Mouse (Mus musculus): ENCODE measurements around the gene Pomgnt2. TPM values are rescaled to one million over a fixed set of nuclear protein-coding genes. Genes with fewer than 3 reads are reported as not detected.
A peak's percentile ranks its signal among the peaks of the same experiment; 100 is the strongest.

Pomgnt2 gene
- polyA plus RNA-seq, 1 experiment from 2014 or later: 15.8 TPM

- Histone ChIP-seq H3K9ac (ENCODE audit: low read depth, low read length) (peak overlapping the region; percentile 21; the same call in 1 of the 2 replicates), H3K4me3 (ENCODE audit: low read depth, low read length) (no peak overlapping the region), H3K36me3 (ENCODE audit: control insufficient read depth, insufficient read depth, low read length) (peaks cover 12% of the 10 kb centered on the region; the same call in 1 of the 2 replicates), H3K4me2 (ENCODE audit: low read depth, low read length) (no peak overlapping the region), H3K27me3 (replicated peaks; ENCODE audit: control insufficient read depth, insufficient read depth, low read length) (no peaks in the 10 kb centered on the region), H3K9me3 (ENCODE audit: control insufficient read depth, low read length) (no peaks in the 10 kb centered on the region), H3K27ac (replicated peaks; ENCODE audit: low read depth, low read length) (no peak overlapping the region), H3K4me1 (ENCODE audit: control insufficient read depth, insufficient read depth, low read length) (no peaks in the 10 kb centered on the region)
- 64% methylated on average over 15 of the region's 15 CpGs for WGBS
- ATAC-seq (ENCODE audit: low read depth) (peak; percentile 50; the same call in 1 of the 2 replicates), DNase-seq (ENCODE audit: low spot score) (peak; percentile 67)
Observed at GRCm38 (mm10) chr9:121984465-121985461, 12.1 kb downstream of the Pomgnt2 start.

GRCm38 (mm10) chr9:121983504-121983903 is 13.4 kb downstream of the Pomgnt2 start:
- peaks cover 12% of the 10 kb centered on the region; the same call in 1 of the 2 replicates for H3K36me3 ChIP-seq (ENCODE audit: control insufficient read depth, insufficient read depth, low read length)
- 59% methylated on average over 15 of the region's 15 CpGs for WGBS
- no peak overlapping the region for H3K9ac ChIP-seq (ENCODE audit: low read depth, low read length)
- no peak for DNase-seq (ENCODE audit: low spot score)
- no peaks in the 10 kb centered on the region for H3K27me3 ChIP-seq (replicated peaks; ENCODE audit: control insufficient read depth, insufficient read depth, low read length)
- H3K4me3 ChIP-seq (ENCODE audit: low read depth, low read length): no peak overlapping the region
- peak; percentile 44; the same call in 1 of the 2 replicates for ATAC-seq (ENCODE audit: low read depth)
- H3K4me2 ChIP-seq (ENCODE audit: low read depth, low read length): no peak overlapping the region
- H3K4me1 ChIP-seq (ENCODE audit: control insufficient read depth, insufficient read depth, low read length): no peaks in the 10 kb centered on the region
- no peak overlapping the region for H3K27ac ChIP-seq (replicated peaks; ENCODE audit: low read depth, low read length)
- H3K9me3 ChIP-seq (ENCODE audit: control insufficient read depth, low read length): no peaks in the 10 kb centered on the region

- WGBS: 87% methylated on average over 15 of the region's 15 CpGs
- no peak for ATAC-seq (ENCODE audit: low read depth)
Observed at GRCm38 (mm10) chr9:121982665-121983064, 14.2 kb downstream of the Pomgnt2 start.

GRCm38 (mm10) chr9:121982214-121982613 is 14.7 kb downstream of the Pomgnt2 start:
- H3K4me3 ChIP-seq (ENCODE audit: low read depth, low read length): no peak overlapping the region
- no peak overlapping the region for H3K27ac ChIP-seq (replicated peaks; ENCODE audit: low read depth, low read length)
- DNase-seq (ENCODE audit: low spot score) (no peak), ATAC-seq (ENCODE audit: low read depth) (no peak)
- no peak overlapping the region for H3K4me2 ChIP-seq (ENCODE audit: low read depth, low read length)
- no peaks in the 10 kb centered on the region for H3K27me3 ChIP-seq (replicated peaks; ENCODE audit: control insufficient read depth, insufficient read depth, low read length)
- no peak overlapping the region for H3K9ac ChIP-seq (ENCODE audit: low read depth, low read length)
- no peaks in the 10 kb centered on the region for H3K4me1 ChIP-seq (ENCODE audit: control insufficient read depth, insufficient read depth, low read length)
- H3K36me3 ChIP-seq (ENCODE audit: control insufficient read depth, insufficient read depth, low read length): peaks cover 12% of the 10 kb centered on the region; the same call in 1 of the 2 replicates
- whole genome bisulfite sequencing: 92% methylated on average over 22 of the region's 22 CpGs
- H3K9me3 ChIP-seq (ENCODE audit: control insufficient read depth, low read length): no peaks in the 10 kb centered on the region

More at GRCm38 (mm10) chr9:121982665-121983064, 14.2 kb downstream of the Pomgnt2 start:
- Histone ChIP-seq H3K27ac (replicated peaks; ENCODE audit: low read depth, low read length) (no peak overlapping the region), H3K27me3 (replicated peaks; ENCODE audit: control insufficient read depth, insufficient read depth, low read length) (no peaks in the 10 kb centered on the region), H3K9me3 (ENCODE audit: control insufficient read depth, low read length) (no peaks in the 10 kb centered on the region), H3K36me3 (ENCODE audit: control insufficient read depth, insufficient read depth, low read length) (peaks cover 12% of the 10 kb centered on the region; the same call in 1 of the 2 replicates), H3K4me2 (ENCODE audit: low read depth, low read length) (no peak overlapping the region), H3K4me3 (ENCODE audit: low read depth, low read length) (no peak overlapping the region), H3K9ac (ENCODE audit: low read depth, low read length) (no peak overlapping the region), H3K4me1 (ENCODE audit: control insufficient read depth, insufficient read depth, low read length) (no peaks in the 10 kb centered on the region)
- DNase-seq (ENCODE audit: low spot score): no peak

GRCm38 (mm10) chr9:121981466-121982105 is 15.3 kb downstream of the Pomgnt2 start:
- H3K9me3 ChIP-seq (ENCODE audit: control insufficient read depth, low read length): no peaks in the 10 kb centered on the region
- 72% methylated on average over 10 of the region's 10 CpGs for WGBS
- no peak overlapping the region for H3K4me2 ChIP-seq (ENCODE audit: low read depth, low read length)
- no peak overlapping the region for H3K9ac ChIP-seq (ENCODE audit: low read depth, low read length)
- H3K27me3 ChIP-seq (replicated peaks; ENCODE audit: control insufficient read depth, insufficient read depth, low read length): no peaks in the 10 kb centered on the region
- H3K36me3 ChIP-seq (ENCODE audit: control insufficient read depth, insufficient read depth, low read length): peaks cover 12% of the 10 kb centered on the region; the same call in 1 of the 2 replicates
- no peak overlapping the region for H3K27ac ChIP-seq (replicated peaks; ENCODE audit: low read depth, low read length)
- DNase-seq (ENCODE audit: low spot score) (no peak), ATAC-seq (ENCODE audit: low read depth) (no peak)
- H3K4me1 ChIP-seq (ENCODE audit: control insufficient read depth, insufficient read depth, low read length): no peaks in the 10 kb centered on the region
- H3K4me3 ChIP-seq (ENCODE audit: low read depth, low read length): no peak overlapping the region

GRCm38 (mm10) chr9:121981046-121981445 is 15.9 kb downstream of the Pomgnt2 start:
- Histone ChIP-seq H3K4me2 (ENCODE audit: low read depth, low read length) (no peak overlapping the region), H3K27ac (replicated peaks; ENCODE audit: low read depth, low read length) (no peak overlapping the region), H3K9ac (ENCODE audit: low read depth, low read length) (no peak overlapping the region), H3K4me3 (ENCODE audit: low read depth, low read length) (no peak overlapping the region), H3K27me3 (replicated peaks; ENCODE audit: control insufficient read depth, insufficient read depth, low read length) (no peaks in the 10 kb centered on the region), H3K36me3 (ENCODE audit: control insufficient read depth, insufficient read depth, low read length) (peaks cover 12% of the 10 kb centered on the region; the same call in 1 of the 2 replicates), H3K4me1 (ENCODE audit: control insufficient read depth, insufficient read depth, low read length) (no peaks in the 10 kb centered on the region), H3K9me3 (ENCODE audit: control insufficient read depth, low read length) (no peaks in the 10 kb centered on the region)
- DNase-seq (ENCODE audit: low spot score) (no peak), ATAC-seq (ENCODE audit: low read depth) (no peak)
- 83% methylated on average over 9 of the region's 9 CpGs for WGBS

- WGBS: 86% methylated on average over 2 of the region's 2 CpGs
- Histone ChIP-seq H3K9me3 (ENCODE audit: control insufficient read depth, low read length) (no peaks in the 10 kb centered on the region), H3K4me2 (ENCODE audit: low read depth, low read length) (no peak overlapping the region), H3K4me3 (ENCODE audit: low read depth, low read length) (no peak overlapping the region), H3K4me1 (ENCODE audit: control insufficient read depth, insufficient read depth, low read length) (peaks cover 6% of the 10 kb centered on the region; the same call in 1 of the 2 replicates), H3K9ac (ENCODE audit: low read depth, low read length) (no peak overlapping the region), H3K27me3 (replicated peaks; ENCODE audit: control insufficient read depth, insufficient read depth, low read length) (no peaks in the 10 kb centered on the region), H3K27ac (replicated peaks; ENCODE audit: low read depth, low read length) (no peak overlapping the region), H3K36me3 (ENCODE audit: control insufficient read depth, insufficient read depth, low read length) (no peaks in the 10 kb centered on the region)
- DNase-seq (ENCODE audit: low spot score) (no peak), ATAC-seq (ENCODE audit: low read depth) (no peak)
Observed at GRCm38 (mm10) chr9:121975321-121975720, 21.6 kb downstream of the Pomgnt2 start.

- Histone ChIP-seq H3K4me1 (ENCODE audit: control insufficient read depth, insufficient read depth, low read length) (peaks cover 9% of the 10 kb centered on the region; the same call in 1 of the 2 replicates), H3K4me3 (ENCODE audit: low read depth, low read length) (no peak overlapping the region), H3K9me3 (ENCODE audit: control insufficient read depth, low read length) (no peaks in the 10 kb centered on the region), H3K27me3 (replicated peaks; ENCODE audit: control insufficient read depth, insufficient read depth, low read length) (no peaks in the 10 kb centered on the region), H3K4me2 (ENCODE audit: low read depth, low read length) (no peak overlapping the region), H3K36me3 (ENCODE audit: control insufficient read depth, insufficient read depth, low read length) (no peaks in the 10 kb centered on the region), H3K27ac (replicated peaks; ENCODE audit: low read depth, low read length) (no peak overlapping the region; the same call in 1 of the 2 replicates), H3K9ac (ENCODE audit: low read depth, low read length) (no peak overlapping the region)
- DNase-seq (ENCODE audit: low spot score) (no peak), ATAC-seq (ENCODE audit: low read depth) (no peak)
- 71% methylated on average over 12 of the region's 12 CpGs for WGBS
Observed at GRCm38 (mm10) chr9:121974141-121974986, 22.5 kb downstream of the Pomgnt2 start.

All from embryonic facial prominence, embryonic 14.5 days (tissue).